Mouse (Mus musculus) heart, embryonic 16.5 days (tissue): ENCODE results near the gene Ttll11. TPM values are rescaled to one million over a fixed set of nuclear protein-coding genes. Genes with fewer than 3 reads are reported as not detected.
A peak's percentile ranks its signal among the peaks of the same experiment; 100 is the strongest.

ENCODE experiments used
- ATAC-seq: fragments of 200-750 bp; cut with Nextera tagmentation; replicated peaks from 2 replicates; pipeline ENCODE4 v1.8.0; 2017; ENCODE audit warnings: moderate number of reproducible peaks; ENCODE audit not compliant: insufficient read depth, low FRiP score; ENCODE audit errors: extremely low read depth
- H3K27ac ChIP-seq: fragments of 300-500 bp; sonication (generic); 2 replicates; pipeline ENCODE4 v1.5.1; 2014; ENCODE audit warnings: mild to moderate bottlenecking, low read length, control low read depth, moderate library complexity
- H3K27me3 ChIP-seq: fragments of 300-500 bp; sonication (generic); 2 replicates; pipeline ENCODE4 v1.6.1; 2014; ENCODE audit warnings: low read length, mixed read lengths; ENCODE audit not compliant: control insufficient read depth, insufficient read depth
- H3K36me3 ChIP-seq: fragments of 300-500 bp; sonication (generic); 2 replicates; pipeline ENCODE4 v1.6.1; 2014; ENCODE audit not compliant: control insufficient read depth, insufficient read depth
- H3K4me1 ChIP-seq: fragments of 300-500 bp; sonication (generic); 2 replicates; pipeline ENCODE4 v1.6.1; 2014; ENCODE audit warnings: low read length, mixed read lengths; ENCODE audit not compliant: control insufficient read depth, insufficient read depth
- H3K4me2 ChIP-seq: fragments of 300-500 bp; sonication (generic); 2 replicates; pipeline ENCODE4 v1.6.1; 2014; ENCODE audit warnings: low read depth, mild to moderate bottlenecking, control low read depth, low read length
- H3K4me3 ChIP-seq: fragments of 300-500 bp; sonication (generic); 2 replicates; pipeline ENCODE4 v1.5.1; 2014; ENCODE audit warnings: mild to moderate bottlenecking, control low read depth, low read length
- H3K9ac ChIP-seq: fragments of 300-500 bp; sonication (generic); 2 replicates; pipeline ENCODE4 v1.6.1; 2014; ENCODE audit warnings: low read length, control low read depth
- H3K9me3 ChIP-seq: fragments of 300-500 bp; sonication (generic); replicated peaks from 2 replicates; pipeline ENCODE4 v1.6.1; 2016; ENCODE audit warnings: low read length; ENCODE audit not compliant: control insufficient read depth
- WGBS: fragments of 180-500 bp; shearing (Covaris S2); extraction: QIAGEN DNeasy Blood & Tissue Kit; methylation state at CpG from one replicate; pipeline ENCODE4 v1.1.7; 2014; 5-methylcytosine and 5-hydroxymethylcytosine counted together
- polyA plus RNA-seq: library from polyadenylated mRNA; unstranded; fragments of >200 nt; fragmentation: Nextera tagmentation; extraction: Ambion mirVana; gene quantifications from 2 replicates; pipeline ENCODE4 v1.2.1, GENCODE M21; 2015

Ttll11 gene
- polyA plus RNA-seq, 1 experiment from 2014 or later: 0.80 TPM

DNA sequence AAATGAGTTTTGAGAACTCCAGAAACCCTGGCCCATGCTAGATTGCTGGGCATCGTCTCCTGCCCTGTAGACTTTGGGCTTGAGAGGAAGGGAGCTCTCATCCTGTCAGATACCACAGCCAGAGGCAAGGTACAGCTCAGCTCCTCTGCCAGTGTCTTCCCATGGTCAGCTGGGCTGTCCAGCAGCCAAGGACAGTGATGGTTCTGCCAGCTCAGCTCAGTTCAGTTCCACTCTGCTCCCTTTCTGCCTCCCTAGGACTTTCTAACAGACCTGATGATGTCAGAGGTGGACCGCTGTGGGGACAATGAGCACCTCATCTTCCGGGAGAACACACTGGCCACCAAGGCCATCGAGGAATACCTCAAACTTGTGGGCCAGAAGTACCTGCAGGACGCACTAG, 267.1 kb downstream of the Ttll11 start:
- no peak for ATAC-seq
- Histone ChIP-seq H3K4me3 (no peak overlapping the region), H3K36me3 (peaks cover 42% of the 10 kb centered on the region), H3K4me2 (no peak overlapping the region), H3K9ac (no peak overlapping the region), H3K27ac (no peak overlapping the region), H3K9me3 (no peaks in the 10 kb centered on the region), H3K27me3 (no peaks in the 10 kb centered on the region), H3K4me1 (peaks cover 22% of the 10 kb centered on the region)
- 95% methylated on average over 5 of the region's 5 CpGs for WGBS

DNA sequence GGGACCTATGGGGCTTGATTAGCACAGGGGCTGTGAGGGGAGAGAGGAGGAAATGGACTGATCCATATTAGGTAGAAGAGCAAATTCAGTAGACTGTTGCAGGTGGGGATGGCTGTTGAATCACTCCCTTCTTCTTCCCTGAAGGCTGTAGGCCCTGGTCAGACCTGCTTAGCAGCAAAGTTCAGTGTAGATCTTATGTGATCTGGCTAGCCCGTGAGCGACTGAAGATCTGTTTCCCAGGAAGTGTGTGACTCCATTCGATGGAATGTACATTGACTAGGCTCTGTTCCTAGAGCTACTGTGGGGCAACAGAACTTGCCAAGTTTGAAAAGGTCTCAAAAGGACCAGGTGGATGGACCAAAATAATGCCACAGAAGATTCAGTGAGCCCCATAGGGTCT, 276.5 kb downstream of the Ttll11 start:
- Histone ChIP-seq H3K9me3 (no peaks in the 10 kb centered on the region), H3K36me3 (no peaks in the 10 kb centered on the region; the same call in none of the 2 replicates), H3K4me2 (no peak overlapping the region), H3K4me3 (no peak overlapping the region), H3K27ac (no peak overlapping the region), H3K9ac (no peak overlapping the region), H3K27me3 (no peaks in the 10 kb centered on the region), H3K4me1 (peaks cover 56% of the 10 kb centered on the region)
- WGBS: 73% methylated on average over 3 of the region's 3 CpGs
- no peak for ATAC-seq

- no peak for ATAC-seq
- H3K9me3 ChIP-seq: no peaks in the 10 kb centered on the region
- peak overlapping the region; percentile 29; the same call in 1 of the 2 replicates for H3K27ac ChIP-seq
- no peak overlapping the region for H3K4me2 ChIP-seq
- H3K27me3 ChIP-seq: no peaks in the 10 kb centered on the region
- H3K4me1 ChIP-seq: peaks cover 62% of the 10 kb centered on the region
- H3K36me3 ChIP-seq: no peaks in the 10 kb centered on the region; the same call in 1 of the 2 replicates
- H3K9ac ChIP-seq: no peak overlapping the region
- no peak overlapping the region for H3K4me3 ChIP-seq
- WGBS: 81% methylated on average over 6 of the region's 6 CpGs
These were observed 277.1 kb downstream of the Ttll11 start for GRCm38 (mm10) chr2:35702608-35703007.

GRCm38 (mm10) chr2:35702001-35702400, 277.7 kb downstream of the Ttll11 start:
- H3K27me3 ChIP-seq: no peaks in the 10 kb centered on the region
- no peak overlapping the region for H3K4me2 ChIP-seq
- no peak overlapping the region for H3K4me3 ChIP-seq
- H3K9me3 ChIP-seq: no peaks in the 10 kb centered on the region
- peaks cover 65% of the 10 kb centered on the region for H3K4me1 ChIP-seq
- no peak overlapping the region for H3K9ac ChIP-seq
- no peaks in the 10 kb centered on the region; the same call in 1 of the 2 replicates for H3K36me3 ChIP-seq
- ATAC-seq: no peak
- 85% methylated on average over 7 of the region's 7 CpGs for WGBS
- H3K27ac ChIP-seq: no peak overlapping the region

Other genes starting within 250 kb of the Ttll11 start
- 553 and 578 TPM in 2 replicates for gene Ndufa8, start 69.5 kb upstream of the Ttll11 start, polyA plus RNA-seq
- 0.42 and 0.87 TPM in 2 replicates for gene Morn5, start 69.5 kb upstream of the Ttll11 start, polyA plus RNA-seq
- 1.3 and 1.8 TPM in 2 replicates for gene Lhx6, start 125.5 kb upstream of the Ttll11 start, polyA plus RNA-seq
- 38.6 and 41.7 TPM in 2 replicates for gene Mrrf, start 156.5 kb upstream of the Ttll11 start, polyA plus RNA-seq
- 66.1 and 69.5 TPM in 2 replicates for gene Rbm18, start 156.9 kb upstream of the Ttll11 start, polyA plus RNA-seq